Mouse (Mus musculus) cerebellum, adult 9-10 months (tissue): ENCODE measurements around the gene Car14.
A peak's percentile ranks its signal among the peaks of the same experiment; 100 is the strongest.
"Not testable (repeated sequence)": the region's sequence is repeated elsewhere in the genome, so short reads cannot be mapped to it uniquely, and the experiment has no call there.

Experiments
- DNase-seq: peaks from one replicate; pipeline ENCODE4 v3.0.0; 2022

Gene Car14

DNA sequence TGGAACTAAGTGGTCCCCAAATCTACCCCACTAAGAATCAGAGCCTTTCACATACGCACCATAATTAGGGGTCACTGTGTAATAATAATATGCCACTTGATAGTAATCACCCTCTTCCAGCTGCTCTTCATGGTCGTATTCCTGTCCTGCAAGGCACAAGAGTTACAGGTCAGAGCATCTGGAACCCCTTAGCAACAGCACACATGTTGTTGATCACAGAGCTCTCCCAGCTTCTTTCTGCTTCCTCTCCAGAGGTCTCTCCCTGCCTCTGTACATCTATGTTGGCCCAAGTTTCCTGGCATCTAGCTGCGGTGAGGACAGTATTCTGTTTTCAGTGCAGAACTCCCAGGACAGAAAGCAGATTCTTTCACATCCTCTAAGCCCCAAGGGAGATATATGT lies 14.8 kb downstream of the Car14 start:
- DNase-seq: no peak

DNA sequence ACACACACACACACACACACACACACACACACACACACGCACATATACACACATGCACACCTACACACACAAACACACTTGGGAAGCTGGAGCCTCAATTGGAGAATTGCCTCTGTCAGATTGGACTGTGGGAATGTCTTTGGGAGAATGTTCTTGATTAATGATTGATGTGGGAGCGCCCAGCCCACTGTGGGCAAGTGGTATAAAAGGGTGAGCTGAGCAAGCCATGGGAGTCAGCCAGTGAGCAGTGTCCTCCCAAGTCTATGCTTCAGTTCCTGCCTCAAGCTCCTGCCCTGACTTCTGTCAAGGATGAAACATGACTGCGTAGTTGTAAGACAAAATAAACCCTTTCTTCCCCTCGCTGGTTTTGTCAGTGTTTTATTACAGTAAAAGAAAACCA lies 16.9 kb downstream of the Car14 start:
- no peak for DNase-seq

DNA sequence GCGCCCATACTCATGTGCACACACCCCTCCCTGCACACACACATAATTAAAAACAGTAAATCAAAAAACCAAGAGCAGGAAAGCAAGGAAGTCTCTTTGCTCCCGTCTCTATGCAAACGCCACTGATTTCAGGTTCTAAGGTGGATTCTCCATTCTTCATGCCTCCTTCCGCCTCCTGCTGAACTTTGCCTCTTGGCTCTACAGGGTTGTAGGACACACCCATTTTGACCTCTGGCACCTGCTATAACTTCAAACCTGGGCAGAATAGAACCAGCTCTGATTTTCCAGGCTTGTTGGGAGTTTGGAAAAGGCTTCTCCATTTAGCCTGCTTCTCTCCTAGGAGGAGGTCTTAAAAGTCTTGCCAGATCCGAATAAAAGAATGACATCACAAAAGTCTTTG lies 20.1 kb downstream of the Car14 start:
- no peak for DNase-seq

DNA sequence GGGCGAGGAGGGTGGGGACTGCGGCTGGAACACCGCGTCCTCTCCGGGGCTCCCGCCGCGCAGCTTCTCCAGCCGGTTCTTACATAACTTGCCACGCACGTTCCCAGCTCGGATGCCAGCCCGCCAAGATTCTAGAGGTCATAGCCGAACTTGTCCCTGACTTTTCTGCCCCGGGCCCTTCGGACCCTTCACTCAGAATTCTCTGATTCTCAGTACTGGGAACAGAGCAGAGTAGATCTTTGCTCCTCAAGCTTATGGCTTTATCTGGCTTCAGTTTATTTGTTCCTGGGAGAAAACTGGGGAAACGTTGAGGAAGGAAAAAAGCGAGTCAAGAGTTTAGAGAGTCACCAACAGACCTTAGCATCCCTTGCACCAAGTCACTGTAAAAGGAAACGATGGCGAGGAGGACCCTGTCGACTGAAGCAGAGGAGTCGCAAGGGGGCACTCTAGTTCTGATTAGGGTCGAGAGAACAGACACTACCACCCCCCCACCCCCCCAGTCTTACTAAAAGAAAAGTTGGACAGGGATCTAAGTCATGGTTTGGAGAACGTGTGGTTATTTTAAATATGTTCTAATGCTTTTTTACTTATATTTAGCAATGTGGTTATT lies 21.6 kb downstream of the Car14 start:
- DNase-seq: peak; percentile 82

DNA sequence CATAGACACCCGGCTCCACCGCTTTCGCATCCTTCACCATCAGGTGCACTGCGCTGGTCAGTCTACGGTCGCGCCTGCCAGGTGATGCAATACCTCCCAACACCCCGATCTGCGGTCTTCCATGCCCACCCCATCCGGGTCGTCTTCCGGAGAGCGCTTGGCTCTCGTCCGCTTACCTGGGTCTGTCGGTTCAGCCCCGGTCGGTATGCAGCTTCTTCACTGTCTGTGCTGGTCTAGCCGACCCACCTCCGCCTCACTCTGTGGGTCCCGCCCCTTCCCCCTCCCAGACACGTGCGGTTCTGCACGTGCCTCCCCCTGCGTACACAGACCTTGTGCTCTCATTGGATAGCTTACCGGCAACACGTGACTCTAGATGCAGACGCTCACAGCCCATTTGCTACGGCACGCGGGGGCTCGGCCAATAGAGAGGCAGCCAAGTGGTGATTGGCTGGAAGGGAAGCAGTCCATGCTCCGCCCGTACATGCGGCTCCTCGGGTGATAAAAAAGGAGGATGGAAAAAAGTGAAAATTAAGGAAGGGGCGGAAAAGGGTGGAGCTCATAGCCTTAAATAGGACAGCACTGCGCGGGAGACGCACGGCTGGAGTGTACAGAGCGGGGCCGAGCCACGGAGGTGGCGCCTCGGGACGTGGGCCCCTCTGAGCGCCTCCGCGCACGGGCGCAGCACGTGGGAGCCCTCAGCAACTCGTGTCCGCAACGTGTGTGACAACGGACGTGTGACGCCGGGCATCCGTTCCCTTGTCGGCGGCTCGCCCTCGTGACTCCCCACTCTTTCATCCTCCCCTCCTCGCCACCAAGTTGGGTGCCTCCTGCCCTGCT lies 22.3 kb downstream of the Car14 start, which contains the start of gene Ciart:
Gene Ciart, minus strand, starts transcription at position 273 of the 837 bp plus-strand sequence.
- peak; percentile 97 for DNase-seq

DNA sequence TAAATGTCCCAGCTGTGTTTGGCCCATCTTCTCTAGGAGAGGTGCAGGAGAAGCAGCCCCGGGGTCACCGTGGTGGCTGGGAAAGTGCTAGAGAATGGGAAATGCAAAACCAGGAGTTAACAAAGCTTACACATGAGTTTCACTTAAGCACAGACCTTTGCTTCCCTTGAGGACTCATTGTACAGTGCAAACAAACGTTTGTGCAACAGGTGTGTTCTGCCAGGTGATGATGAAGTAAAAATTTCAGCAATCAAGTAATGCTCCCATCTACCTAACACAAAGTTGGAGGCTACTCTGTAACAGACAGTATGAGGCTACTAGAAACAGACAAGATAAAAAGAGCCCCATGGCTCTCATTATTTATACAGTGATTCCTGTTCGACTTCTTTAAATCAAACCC lies 25.4 kb downstream of the Car14 start:
- DNase-seq: no peak

DNA sequence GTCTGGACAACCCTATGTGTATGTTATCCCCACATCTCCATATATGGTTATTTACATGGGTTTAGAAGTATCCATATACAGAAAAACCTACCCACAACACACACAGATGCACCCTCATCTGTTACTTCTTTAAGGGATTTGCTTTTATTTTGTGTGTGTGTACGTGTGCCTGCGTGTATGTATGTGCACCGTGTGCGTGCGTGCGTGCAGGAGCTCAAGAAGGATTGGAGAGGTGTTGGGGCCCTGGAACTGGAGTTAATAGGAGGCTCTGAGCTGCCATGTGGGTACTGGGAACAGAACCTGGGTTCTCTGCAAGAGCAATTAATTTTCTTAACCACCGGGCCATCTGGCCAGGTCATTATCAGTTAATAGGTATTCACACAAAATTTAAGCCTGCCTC lies 32.4 kb downstream of the Car14 start:
- no peak for DNase-seq

DNA sequence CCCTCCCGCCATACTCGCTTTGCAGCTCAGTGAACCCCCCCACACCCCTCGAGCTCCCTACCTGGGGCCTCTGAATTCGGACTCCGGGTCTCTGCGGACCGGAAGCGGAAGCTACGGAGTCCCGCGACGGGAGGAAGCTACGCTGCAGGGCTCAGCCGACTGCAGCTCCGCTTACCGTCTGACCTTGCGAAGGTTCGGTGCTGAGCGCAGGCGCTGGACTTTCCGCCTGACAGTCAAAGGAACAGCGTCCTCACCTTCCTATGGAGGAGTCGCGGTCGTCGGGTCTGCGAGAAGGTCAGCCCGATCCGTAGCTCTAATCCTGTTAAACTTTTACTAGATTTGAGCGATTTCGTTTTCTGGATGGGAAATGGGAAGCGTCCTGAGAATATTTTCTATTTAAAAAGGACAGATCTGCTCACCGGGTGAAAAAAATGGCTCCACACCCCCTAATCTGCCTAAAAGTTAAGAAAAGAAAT lies 33.1 kb downstream of the Car14 start, which contains the start of gene Mrps21:
Gene Mrps21, minus strand, starts transcription at position 128 of the 476 bp plus-strand sequence.
- DNase-seq: peak; percentile 84

DNA sequence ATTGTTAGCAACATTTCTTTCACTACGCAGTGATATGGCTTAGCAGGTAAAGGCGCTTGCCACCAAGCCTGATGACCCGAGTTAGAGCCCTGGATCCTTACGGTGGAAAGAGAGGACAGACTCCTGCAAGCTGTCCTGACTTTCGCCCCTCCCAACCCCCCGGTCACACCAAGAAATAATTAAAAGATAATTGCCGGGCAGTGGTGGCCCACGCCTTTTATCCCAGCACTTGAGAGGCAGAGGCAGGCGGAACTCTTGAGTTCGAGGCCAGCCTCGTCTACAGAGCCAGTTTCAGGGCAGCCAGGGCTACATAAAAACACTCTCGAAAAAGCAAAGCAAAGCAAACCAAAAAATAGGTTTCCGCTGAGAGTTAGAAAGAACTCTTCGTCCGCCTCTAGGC lies 33.5 kb downstream of the Car14 start:
- no peak for DNase-seq

DNA sequence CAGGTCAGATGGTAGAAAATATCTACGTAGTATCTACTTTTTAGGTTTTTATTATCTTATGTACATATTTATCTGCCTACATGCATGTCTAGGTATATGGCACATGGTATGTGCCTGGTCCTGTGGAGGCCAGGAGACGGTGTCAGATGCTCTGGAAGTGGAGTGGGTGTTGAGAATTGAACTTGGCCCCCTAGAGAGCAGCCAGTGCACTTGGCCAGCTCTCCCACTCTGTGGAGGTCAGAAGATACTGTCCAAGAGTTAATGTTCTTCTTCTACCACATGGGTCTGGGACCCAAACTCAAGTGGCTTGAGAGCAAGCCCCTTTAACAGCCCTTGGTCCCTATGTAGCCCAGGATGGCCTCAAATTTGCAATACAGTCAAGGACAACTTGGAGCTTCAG lies 37.1 kb downstream of the Car14 start:
- DNase-seq: no peak

DNA sequence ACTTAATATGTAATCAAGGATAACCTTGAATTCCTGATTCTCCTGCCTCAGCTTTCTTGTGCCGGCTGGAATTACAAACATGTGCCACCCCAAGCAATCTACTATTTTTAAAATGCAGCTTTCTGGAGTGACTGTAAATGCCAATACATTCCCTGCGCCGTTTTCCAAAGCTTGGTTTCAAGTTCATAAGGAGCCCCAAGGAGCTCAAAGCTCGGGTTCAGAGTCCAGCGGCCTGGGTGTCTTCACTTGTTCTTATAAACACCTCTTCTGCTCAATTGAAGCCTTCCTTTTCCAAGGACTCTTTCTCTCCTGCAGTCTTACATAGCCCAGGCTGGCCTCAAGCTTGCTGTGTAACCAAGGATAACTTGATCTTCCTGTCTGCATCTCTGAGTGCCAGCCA lies 38.4 kb downstream of the Car14 start:
- no peak for DNase-seq

DNA sequence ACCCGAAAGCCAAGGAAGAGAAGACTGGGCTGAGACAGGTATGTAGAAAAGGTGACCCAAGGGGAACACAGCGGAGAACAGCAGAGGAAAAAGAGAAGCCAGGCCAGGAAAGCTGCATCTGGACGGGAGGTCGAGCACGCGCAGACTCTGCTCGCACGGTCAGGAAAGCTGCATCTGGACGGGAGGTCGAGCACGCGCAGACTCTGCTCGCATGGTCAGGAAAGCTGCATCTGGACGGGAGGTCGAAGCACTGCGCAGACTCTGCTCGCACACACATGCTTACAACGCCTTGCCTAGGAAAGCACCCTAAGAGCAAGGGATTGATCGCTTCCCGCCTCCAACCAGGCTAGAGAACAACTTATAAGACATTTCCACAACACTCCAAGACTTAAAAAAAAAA lies 38.9 kb downstream of the Car14 start:
- DNase-seq: no peak

DNA sequence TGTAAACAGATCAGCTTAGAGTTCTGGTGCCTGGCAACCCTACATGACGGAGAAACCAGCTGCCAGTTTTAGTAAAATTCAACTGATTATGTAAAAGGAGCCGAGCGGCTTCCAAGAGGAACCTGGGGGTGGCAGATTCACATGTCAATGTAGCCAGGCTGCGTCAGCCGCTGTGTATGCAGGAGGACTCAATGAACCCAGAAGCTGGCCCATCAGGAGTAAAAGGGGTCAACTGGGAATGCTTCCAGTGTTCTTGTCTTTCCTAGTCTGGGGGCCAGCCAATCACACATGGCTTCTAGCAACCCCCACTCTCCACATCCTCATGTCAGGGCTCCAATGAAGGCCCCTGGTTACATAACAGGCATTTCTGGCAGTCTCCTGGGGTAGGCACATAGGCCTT lies 39.4 kb downstream of the Car14 start:
- DNase-seq: no peak

DNA sequence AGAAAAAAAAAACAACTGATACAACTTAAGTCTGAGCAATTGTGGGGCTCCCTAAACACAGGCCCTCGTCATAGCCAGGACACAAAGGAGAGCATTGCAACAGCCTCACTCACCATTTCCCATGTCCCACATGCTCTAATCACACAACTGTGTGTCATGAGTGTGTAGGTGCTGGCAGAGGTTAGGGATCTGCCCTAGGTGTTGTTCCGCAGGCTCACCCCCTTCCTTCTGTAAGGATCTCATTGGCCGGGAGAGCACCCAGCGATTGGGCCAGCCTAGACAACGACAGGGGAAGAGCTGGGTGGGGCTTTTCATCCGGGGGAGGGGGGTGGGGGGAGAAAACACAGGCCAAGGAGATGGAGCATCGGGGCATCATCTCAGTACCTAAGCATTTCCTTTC lies 40.9 kb downstream of the Car14 start:
- DNase-seq: no peak

DNA sequence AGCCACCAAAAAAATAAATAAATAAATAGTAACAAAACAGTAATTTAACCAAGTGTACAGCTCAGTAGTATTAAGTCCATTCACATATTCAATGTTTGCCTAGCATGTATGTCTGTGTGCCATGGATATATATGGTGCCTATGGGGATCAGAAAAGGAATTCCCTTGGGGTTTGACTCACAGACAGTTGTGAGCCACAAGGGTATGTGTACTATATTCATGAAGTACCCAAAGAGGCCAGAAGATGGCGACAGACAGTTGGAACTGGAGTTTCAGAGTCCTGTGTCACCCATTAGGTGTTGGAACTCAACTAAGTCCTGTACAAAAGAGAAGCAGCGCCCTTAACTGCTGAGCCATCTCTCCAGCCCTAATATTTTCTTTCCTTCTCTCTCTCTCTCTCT lies 42.7 kb downstream of the Car14 start:
- peak; percentile 82 for DNase-seq

DNA sequence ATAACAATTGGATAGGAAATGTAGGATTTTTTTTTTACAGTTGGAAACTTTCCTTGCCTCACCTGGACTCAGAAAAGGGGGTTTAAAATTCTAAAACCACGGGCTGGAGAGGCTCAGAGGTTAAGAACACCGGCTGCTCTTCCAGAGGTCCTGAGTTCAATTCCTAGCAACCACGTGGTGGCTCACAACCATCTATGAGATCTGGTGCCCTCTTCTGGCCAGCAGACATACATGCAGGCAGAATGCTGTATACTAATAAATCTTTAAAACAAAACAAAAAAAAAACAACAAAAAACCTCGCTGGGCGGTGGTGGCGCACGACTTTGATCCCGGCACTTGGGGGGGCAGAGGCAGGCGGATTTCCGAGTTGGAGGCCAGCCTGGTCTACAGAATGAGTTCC lies 43.3 kb downstream of the Car14 start:
- peak; percentile 16 for DNase-seq

DNA sequence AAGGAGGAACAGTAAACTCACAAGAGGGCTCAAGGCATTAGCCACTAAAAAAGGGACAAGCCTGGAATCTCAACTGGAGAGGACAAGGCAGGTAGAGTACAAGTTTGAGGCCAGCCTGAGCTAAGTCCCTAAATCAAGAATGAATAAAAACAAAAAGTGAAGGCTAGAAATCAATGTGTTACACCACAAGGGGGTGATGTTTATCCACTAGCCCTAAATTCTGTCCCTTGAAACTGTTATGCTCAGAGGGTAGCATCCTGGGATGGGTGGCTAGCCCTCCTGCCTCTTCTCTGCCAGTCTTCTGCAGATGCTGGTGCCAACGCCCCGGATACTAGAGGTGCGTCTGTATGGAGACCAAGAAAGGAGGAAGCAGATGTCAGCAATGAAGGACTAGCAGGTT lies 44.2 kb downstream of the Car14 start:
- DNase-seq: peak; percentile 19

DNA sequence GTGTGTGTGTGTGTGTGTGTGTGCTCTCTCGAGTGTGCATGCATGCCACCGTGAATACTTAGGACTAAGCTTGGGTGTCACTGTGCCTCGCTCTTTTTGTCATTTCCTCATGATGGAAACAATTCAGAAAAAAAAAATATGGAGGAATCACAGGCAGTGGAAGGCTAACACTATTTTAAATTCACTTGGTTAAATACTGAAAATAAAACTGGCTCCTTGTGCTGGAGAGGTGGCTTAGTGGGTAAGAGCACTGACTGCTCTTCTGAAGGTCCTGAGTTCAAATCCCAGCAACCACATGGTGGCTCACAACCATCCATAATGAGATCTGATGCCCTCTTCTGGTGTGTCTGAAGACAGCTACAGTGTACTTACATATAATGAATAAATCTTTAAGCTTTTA lies 46.2 kb downstream of the Car14 start:
- not testable (repeated sequence) for DNase-seq

DNA sequence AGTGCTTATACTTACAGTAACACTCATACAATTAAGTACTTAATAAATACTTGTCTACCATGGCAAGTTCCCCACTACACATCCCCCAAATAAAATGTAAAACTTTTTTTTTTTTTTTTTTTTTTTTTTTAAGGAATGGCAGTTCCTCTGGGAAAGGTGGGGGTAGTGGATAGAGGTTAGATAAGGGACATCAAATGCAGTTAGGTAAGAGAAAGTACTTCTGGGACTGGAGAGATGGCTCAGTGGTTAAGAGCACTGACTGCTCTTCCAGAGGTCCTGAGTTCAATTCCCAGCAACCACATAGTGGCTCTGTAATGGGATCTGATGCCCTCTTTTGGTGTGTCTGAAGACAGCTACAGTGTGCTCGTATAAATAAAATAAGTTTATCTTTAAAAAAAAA lies 47.4 kb downstream of the Car14 start:
- DNase-seq: not testable (repeated sequence)

DNA sequence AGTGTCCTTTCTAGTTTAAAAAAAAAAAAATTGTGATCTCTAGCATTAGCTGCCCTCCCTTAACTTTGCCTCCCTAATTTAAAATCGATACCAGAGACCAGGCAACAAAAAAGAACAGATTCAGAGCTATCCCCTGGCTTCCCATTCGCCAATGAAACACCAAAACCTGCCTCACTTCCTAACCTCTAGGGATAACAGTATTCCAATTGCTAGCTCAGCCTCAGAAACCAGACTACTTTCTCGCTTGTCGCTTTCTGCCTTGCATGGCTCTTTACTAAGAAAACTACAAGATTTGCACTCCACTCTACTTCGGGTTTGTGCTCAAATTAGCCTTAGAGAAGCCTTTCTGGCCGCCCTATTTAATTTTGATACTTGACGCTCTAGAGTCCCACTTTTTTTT lies 48.4 kb downstream of the Car14 start:
- no peak for DNase-seq

DNA sequence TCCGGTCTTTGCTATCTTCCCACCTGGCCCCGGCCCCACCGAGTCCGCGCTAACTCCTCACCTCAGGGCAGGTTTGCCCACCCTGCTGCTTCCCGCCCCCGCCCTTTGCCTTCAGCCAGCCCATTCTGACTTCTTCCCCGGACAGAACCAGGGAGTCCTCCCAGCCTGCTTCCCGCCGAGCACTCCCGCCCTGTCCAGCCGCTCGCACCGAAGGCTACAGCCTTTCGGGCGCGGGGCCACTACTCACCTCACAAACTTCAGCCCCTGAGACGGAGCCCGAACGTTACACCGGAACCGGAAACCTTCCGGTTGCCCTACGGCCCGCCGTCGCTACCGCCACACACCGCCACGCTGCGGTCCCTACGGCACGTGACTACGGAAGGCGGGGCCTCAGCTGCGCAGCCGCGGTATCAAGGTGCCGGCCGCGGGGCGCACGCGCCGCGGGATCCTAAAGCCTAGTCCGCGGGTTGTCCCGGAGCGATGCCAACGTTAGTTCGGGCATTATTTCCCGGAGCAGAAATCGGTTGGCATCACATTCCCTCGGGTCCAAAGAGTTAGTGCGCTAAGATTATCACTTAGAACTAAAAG lies 48.9 kb downstream of the Car14 start, which contains the start of gene Prpf3:
Gene Prpf3, minus strand, starts transcription at position 384 of the 588 bp plus-strand sequence.
- peak; percentile 93 for DNase-seq

DNA sequence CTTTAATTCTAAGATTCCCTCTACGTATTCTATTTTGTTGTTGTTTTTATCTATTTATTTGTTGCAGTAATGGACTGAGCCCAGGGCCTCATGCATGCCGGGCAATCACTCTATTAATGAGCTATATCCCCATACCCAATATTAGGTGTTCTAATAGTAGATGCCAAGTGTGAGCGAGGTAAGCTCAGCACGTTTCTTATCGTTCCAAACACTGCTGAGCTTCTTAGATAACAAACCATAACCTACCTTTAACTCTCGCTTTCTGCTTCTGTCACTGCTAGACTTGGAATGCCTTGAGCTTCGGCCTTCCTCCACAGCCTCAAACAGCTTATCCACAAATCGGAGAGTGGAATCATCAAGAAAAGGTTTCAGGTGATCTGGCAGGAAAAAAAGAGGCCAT lies 53.2 kb downstream of the Car14 start:
- DNase-seq: no peak

DNA sequence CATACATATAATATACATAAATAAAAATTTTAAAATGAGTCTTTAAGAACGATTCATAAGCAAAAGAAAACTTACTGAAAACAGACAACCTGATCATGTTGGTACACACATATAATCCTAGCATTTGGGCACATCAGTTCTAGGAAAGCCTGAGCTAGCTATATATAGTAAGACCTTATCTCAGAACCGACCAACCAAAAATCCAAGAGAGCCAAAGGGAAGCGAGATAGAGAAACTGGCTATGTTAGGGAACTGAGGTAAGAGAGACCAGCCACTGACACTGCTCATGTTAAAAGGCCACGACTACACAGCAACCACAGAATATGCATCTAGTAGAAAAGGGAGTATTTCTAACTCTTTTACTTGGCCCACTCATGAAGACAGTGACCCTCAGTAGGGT lies 53.9 kb downstream of the Car14 start:
- no peak for DNase-seq
